Mouse (Mus musculus): ENCODE measurements around the gene Acoxl.

GRCm38 (mm10) chr2:128023855-128024254 is 185.2 kb downstream of the Acoxl start:
- TF ChIP-seq CTCF (IDR thresholded peaks at IDR 0.05; ENCODE audit: insufficient read depth, low read depth, low read length) = no peak
- no peak for TF ChIP-seq POLR2A (IDR thresholded peaks at IDR 0.05; ENCODE audit: insufficient read depth, low read depth, low read length)

Measured in olfactory bulb, adult 2 months (tissue).